Mouse (Mus musculus): Measurements from ENCODE around the gene Cpne6. TPM values are rescaled to one million over a fixed set of nuclear protein-coding genes. Genes with fewer than 3 reads are reported as not detected.

Gene Cpne6
- polyA plus RNA-seq (2014; fragmentation: Illumina TruSeq; extraction: RNeasy Lipid Tissue Mini Kit (QIAGEN cat#74804); ENCODE audit: low read depth, low replicate concordance), result not detected

DNA sequence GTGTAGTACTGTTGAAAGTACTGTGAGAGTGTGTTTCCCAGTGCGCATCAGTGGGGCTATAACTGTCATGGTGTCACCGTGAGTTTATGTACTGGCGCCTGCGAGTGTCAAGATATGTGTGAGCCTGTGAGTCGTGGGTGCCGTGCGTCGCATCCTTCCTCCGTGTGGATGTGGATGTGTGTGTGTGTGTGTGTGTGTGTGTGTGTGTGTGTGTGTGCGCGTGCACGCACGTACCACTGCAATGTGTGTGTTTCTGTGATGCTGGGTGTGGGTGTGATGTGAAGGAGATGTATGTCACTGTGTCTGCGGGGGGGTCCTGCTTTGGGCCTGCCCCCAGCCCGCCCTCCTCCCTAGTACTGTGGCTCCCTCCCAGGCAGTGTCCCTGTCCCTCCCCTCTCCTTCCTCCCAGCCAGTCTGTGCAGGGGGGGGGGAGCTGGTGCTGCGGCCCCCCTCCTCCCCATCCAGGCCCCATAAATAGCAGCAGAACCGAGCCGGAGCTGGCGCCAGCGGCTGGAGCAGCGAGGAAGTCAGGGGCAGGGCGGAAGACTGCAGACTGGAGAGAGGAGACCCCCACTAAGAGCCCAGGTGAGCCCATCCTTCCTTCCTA, at the start of gene Cpne6:
Gene Cpne6 (plus strand): TSS at position 321 of the 607 bp plus-strand sequence.

GRCm38 (mm10) chr14:55478651-55479599, 31.3 kb upstream of the Cpne6 start, which contains the start of gene Dhrs4:
Gene Dhrs4, plus strand, starts transcription at chr14:55478758.

DNA sequence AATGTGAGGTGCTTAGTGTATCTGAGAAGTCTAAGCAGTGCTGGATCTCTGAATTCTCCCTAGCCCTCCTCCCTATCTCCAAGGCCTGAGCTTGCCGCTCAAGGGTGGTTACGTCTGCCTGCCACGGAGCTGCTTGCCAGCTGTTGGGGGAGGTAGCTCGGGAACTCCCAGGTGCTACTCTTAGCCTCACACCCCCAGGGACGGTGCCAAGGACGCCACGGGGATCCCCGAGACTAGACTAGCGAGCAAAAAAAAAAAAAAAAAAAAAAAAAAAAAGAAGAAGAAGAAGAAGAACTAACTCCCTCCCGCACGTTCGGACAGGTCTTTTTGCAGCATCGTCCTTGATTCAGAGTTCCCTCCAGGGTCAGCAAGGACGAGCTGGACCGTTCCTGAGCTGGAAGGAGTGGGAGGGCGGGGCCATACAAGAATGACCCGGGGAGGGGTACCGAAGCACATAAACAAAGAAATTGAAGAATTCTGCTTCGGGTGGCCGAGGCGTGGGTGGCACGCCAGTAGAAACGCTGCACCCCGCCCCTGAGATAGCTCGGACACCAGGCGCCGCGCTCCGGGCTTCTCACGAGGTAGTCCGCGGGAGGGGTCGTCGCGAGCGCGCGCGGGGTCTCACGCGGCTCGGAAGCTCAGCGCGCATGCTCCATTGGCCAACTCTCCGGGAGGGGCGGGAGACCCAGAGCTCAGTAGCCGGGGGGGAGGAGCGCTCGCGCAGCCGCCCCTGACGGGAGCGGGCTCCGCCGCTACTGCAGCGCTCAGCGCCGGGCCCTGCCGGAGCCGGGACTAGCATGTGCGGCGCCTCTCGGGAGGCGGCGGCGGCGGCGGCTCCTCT, 19.7 kb upstream of the Cpne6 start, which contains the start of gene Carmil3:
Gene Carmil3 (plus strand): TSS at position 291 of the 841 bp plus-strand sequence.

DNA sequence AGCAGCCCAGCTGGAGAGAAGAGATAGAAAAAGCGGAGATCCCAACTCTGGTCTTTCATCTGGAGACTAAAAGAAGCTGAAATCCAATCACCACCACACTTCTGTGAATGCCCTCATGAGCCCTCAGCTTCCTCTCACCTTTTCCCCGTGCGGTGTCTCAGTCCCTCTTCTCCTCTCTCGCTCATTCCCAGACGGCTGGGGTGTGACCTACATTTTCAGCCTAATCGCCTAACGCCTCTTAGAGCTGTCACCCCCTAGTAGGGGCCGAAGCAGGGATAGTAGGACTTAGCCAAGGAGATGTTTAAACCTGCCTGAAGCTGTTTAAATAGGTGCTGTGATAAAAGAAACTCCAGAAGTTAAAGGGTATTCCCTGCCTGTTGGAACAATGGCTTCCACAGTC, 14.5 kb downstream of the Cpne6 start, which contains the start of gene Nrl:
Gene Nrl (minus strand): TSS at position 197 of the 400 bp plus-strand sequence.

GRCm38 (mm10) chr14:55540067-55540786, 30.0 kb downstream of the Cpne6 start, which contains the start of gene Pck2:
Gene Pck2, plus strand, starts transcription at chr14:55540266.

GRCm38 (mm10) chr14:55559799-55560201, 49.6 kb downstream of the Cpne6 start, which contains the start of gene Dcaf11:
Gene Dcaf11, plus strand, starts transcription at chr14:55560006.

GRCm38 (mm10) chr14:55560202-55561073, 50.2 kb downstream of the Cpne6 start, which contains the start of gene A730061H03Rik:
Gene A730061H03Rik, minus strand, starts transcription at chr14:55560406.

Other genes with a start within 250 kb of the Cpne6 start
- 82.3 TPM for gene Dhrs4, start 31.7 kb upstream of the Cpne6 start, polyA plus RNA-seq (2014; fragmentation: Illumina TruSeq; extraction: RNeasy Lipid Tissue Mini Kit (QIAGEN cat#74804); ENCODE audit: low read depth, low replicate concordance)
- gene Carmil3, start 19.8 kb upstream of the Cpne6 start, polyA plus RNA-seq (2014; fragmentation: Illumina TruSeq; extraction: RNeasy Lipid Tissue Mini Kit (QIAGEN cat#74804); ENCODE audit: low read depth, low replicate concordance), result 0.93 TPM
- not detected for gene Nrl, start 14.5 kb downstream of the Cpne6 start, polyA plus RNA-seq (2014; fragmentation: Illumina TruSeq; extraction: RNeasy Lipid Tissue Mini Kit (QIAGEN cat#74804); ENCODE audit: low read depth, low replicate concordance)
- 33.9 TPM for gene Pck2, start 29.8 kb downstream of the Cpne6 start, polyA plus RNA-seq (2014; fragmentation: Illumina TruSeq; extraction: RNeasy Lipid Tissue Mini Kit (QIAGEN cat#74804); ENCODE audit: low read depth, low replicate concordance)
- gene Dcaf11, start 49.6 kb downstream of the Cpne6 start, polyA plus RNA-seq (2014; fragmentation: Illumina TruSeq; extraction: RNeasy Lipid Tissue Mini Kit (QIAGEN cat#74804); ENCODE audit: low read depth, low replicate concordance), result 139 TPM
- gene A730061H03Rik, start 50.0 kb downstream of the Cpne6 start, polyA plus RNA-seq (2014; fragmentation: Illumina TruSeq; extraction: RNeasy Lipid Tissue Mini Kit (QIAGEN cat#74804); ENCODE audit: low read depth, low replicate concordance), result 1.9 TPM
- gene Fitm1, start 65.2 kb downstream of the Cpne6 start, polyA plus RNA-seq (2014; fragmentation: Illumina TruSeq; extraction: RNeasy Lipid Tissue Mini Kit (QIAGEN cat#74804); ENCODE audit: low read depth, low replicate concordance), result 0.46 TPM
- gene Psme1, start 67.7 kb downstream of the Cpne6 start, polyA plus RNA-seq (2014; fragmentation: Illumina TruSeq; extraction: RNeasy Lipid Tissue Mini Kit (QIAGEN cat#74804); ENCODE audit: low read depth, low replicate concordance), result 110 TPM
- 40.1 TPM for gene Emc9, start 74.9 kb downstream of the Cpne6 start, polyA plus RNA-seq (2014; fragmentation: Illumina TruSeq; extraction: RNeasy Lipid Tissue Mini Kit (QIAGEN cat#74804); ENCODE audit: low read depth, low replicate concordance)
- 153 TPM for gene Psme2, start 80.7 kb downstream of the Cpne6 start, polyA plus RNA-seq (2014; fragmentation: Illumina TruSeq; extraction: RNeasy Lipid Tissue Mini Kit (QIAGEN cat#74804); ENCODE audit: low read depth, low replicate concordance)
- 20.2 TPM for gene Rnf31, start 81.3 kb downstream of the Cpne6 start, polyA plus RNA-seq (2014; fragmentation: Illumina TruSeq; extraction: RNeasy Lipid Tissue Mini Kit (QIAGEN cat#74804); ENCODE audit: low read depth, low replicate concordance)
- 46.8 TPM for gene Irf9, start 93.1 kb downstream of the Cpne6 start, polyA plus RNA-seq (2014; fragmentation: Illumina TruSeq; extraction: RNeasy Lipid Tissue Mini Kit (QIAGEN cat#74804); ENCODE audit: low read depth, low replicate concordance)
- 25.8 TPM for gene Rec8, start 107.6 kb downstream of the Cpne6 start, polyA plus RNA-seq (2014; fragmentation: Illumina TruSeq; extraction: RNeasy Lipid Tissue Mini Kit (QIAGEN cat#74804); ENCODE audit: low read depth, low replicate concordance)
- 45.8 TPM for gene Ipo4, start 125.5 kb downstream of the Cpne6 start, polyA plus RNA-seq (2014; fragmentation: Illumina TruSeq; extraction: RNeasy Lipid Tissue Mini Kit (QIAGEN cat#74804); ENCODE audit: low read depth, low replicate concordance)
- gene Gm49378, start 127.5 kb downstream of the Cpne6 start, polyA plus RNA-seq (2014; fragmentation: Illumina TruSeq; extraction: RNeasy Lipid Tissue Mini Kit (QIAGEN cat#74804); ENCODE audit: low read depth, low replicate concordance), result 0.86 TPM
- gene Tm9sf1, start 133.4 kb downstream of the Cpne6 start, polyA plus RNA-seq (2014; fragmentation: Illumina TruSeq; extraction: RNeasy Lipid Tissue Mini Kit (QIAGEN cat#74804); ENCODE audit: low read depth, low replicate concordance), result 96.9 TPM
- 5.4 TPM for gene Tssk4, start 139.7 kb downstream of the Cpne6 start, polyA plus RNA-seq (2014; fragmentation: Illumina TruSeq; extraction: RNeasy Lipid Tissue Mini Kit (QIAGEN cat#74804); ENCODE audit: low read depth, low replicate concordance)
- gene Mdp1, start 150.1 kb downstream of the Cpne6 start, polyA plus RNA-seq (2014; fragmentation: Illumina TruSeq; extraction: RNeasy Lipid Tissue Mini Kit (QIAGEN cat#74804); ENCODE audit: low read depth, low replicate concordance), result 46.3 TPM
- gene Gmpr2, start 161.5 kb downstream of the Cpne6 start, polyA plus RNA-seq (2014; fragmentation: Illumina TruSeq; extraction: RNeasy Lipid Tissue Mini Kit (QIAGEN cat#74804); ENCODE audit: low read depth, low replicate concordance), result 25.4 TPM
- 186 TPM for gene Nedd8, start 161.7 kb downstream of the Cpne6 start, polyA plus RNA-seq (2014; fragmentation: Illumina TruSeq; extraction: RNeasy Lipid Tissue Mini Kit (QIAGEN cat#74804); ENCODE audit: low read depth, low replicate concordance)
- gene Tinf2, start 171.4 kb downstream of the Cpne6 start, polyA plus RNA-seq (2014; fragmentation: Illumina TruSeq; extraction: RNeasy Lipid Tissue Mini Kit (QIAGEN cat#74804); ENCODE audit: low read depth, low replicate concordance), result 14.4 TPM
- 2.5 TPM for gene Tgm1, start 203.5 kb downstream of the Cpne6 start, polyA plus RNA-seq (2014; fragmentation: Illumina TruSeq; extraction: RNeasy Lipid Tissue Mini Kit (QIAGEN cat#74804); ENCODE audit: low read depth, low replicate concordance)
- gene Rabggta, start 211.8 kb downstream of the Cpne6 start, polyA plus RNA-seq (2014; fragmentation: Illumina TruSeq; extraction: RNeasy Lipid Tissue Mini Kit (QIAGEN cat#74804); ENCODE audit: low read depth, low replicate concordance), result 28.8 TPM
- 77.8 TPM for gene Dhrs1, start 235.2 kb downstream of the Cpne6 start, polyA plus RNA-seq (2014; fragmentation: Illumina TruSeq; extraction: RNeasy Lipid Tissue Mini Kit (QIAGEN cat#74804); ENCODE audit: low read depth, low replicate concordance)
- gene Nop9, start 235.2 kb downstream of the Cpne6 start, polyA plus RNA-seq (2014; fragmentation: Illumina TruSeq; extraction: RNeasy Lipid Tissue Mini Kit (QIAGEN cat#74804); ENCODE audit: low read depth, low replicate concordance), result 15.5 TPM
- 5.3 TPM for gene Cideb, start 248.0 kb downstream of the Cpne6 start, polyA plus RNA-seq (2014; fragmentation: Illumina TruSeq; extraction: RNeasy Lipid Tissue Mini Kit (QIAGEN cat#74804); ENCODE audit: low read depth, low replicate concordance)